Mouse (Mus musculus) MEL (cell line): Measurements from ENCODE around the gene Prss41. TPM values are rescaled to one million over a fixed set of nuclear protein-coding genes. Genes with fewer than 3 reads are reported as not detected.

ENCODE experiments used
- DNase-seq: peaks from one replicate; pipeline ENCODE4 v3.0.0; 2011; ENCODE audit warnings: low read depth, low spot score
- H3K27ac ChIP-seq: 2 replicates; pipeline ENCODE4 v1.5.1; 2012; ENCODE audit warnings: low read depth, mild to moderate bottlenecking, control low read depth, low read length, moderate library complexity; ENCODE audit not compliant: control insufficient read depth
- H3K27me3 ChIP-seq, 2 experiments: fragments of 150-350 bp in 1 of 2; sonication (generic) in 1 of 2; 2 replicates each; pipeline ENCODE4 v1.6.1; 2012; ENCODE audit warnings: low read length in 2 of 2, mild to moderate bottlenecking in 2 of 2, improper control_type of control experiment in 1 of 2, moderate library complexity in 1 of 2; ENCODE audit not compliant: insufficient read depth in 2 of 2, control insufficient read depth in 1 of 2
- H3K36me3 ChIP-seq, 2 experiments: 2 replicates each; pipeline ENCODE4 v1.6.1; 2012 to 2014; ENCODE audit warnings: low read length in 2 of 2, improper control_type of control experiment in 1 of 2, inconsistent platforms in 1 of 2, mild to moderate bottlenecking in 1 of 2; ENCODE audit not compliant: insufficient read depth in 2 of 2, control insufficient read depth in 1 of 2
- H3K4me1 ChIP-seq, 2 experiments: fragments of 150-350 bp in 1 of 2; sonication (generic) in 1 of 2; 2 replicates each; pipeline ENCODE4 v1.6.1; 2012; ENCODE audit warnings: low read length in 2 of 2, improper control_type of control experiment in 1 of 2, mild to moderate bottlenecking in 1 of 2; ENCODE audit not compliant: insufficient read depth in 2 of 2, control insufficient read depth in 1 of 2
- H3K4me3 ChIP-seq, 2 experiments: fragments of 150-350 bp in 1 of 2; sonication (generic) in 1 of 2; 2 replicates each; pipeline ENCODE4 v1.5.1; 2012; ENCODE audit warnings: low read depth in 2 of 2, low read length in 2 of 2, mild to moderate bottlenecking in 2 of 2, moderate library complexity in 2 of 2, control low read depth in 1 of 2, improper control_type of control experiment in 1 of 2; ENCODE audit not compliant: control insufficient read depth in 1 of 2, insufficient read depth in 1 of 2
- H3K79me2 ChIP-seq: 2 replicates; pipeline ENCODE4 v1.6.1; 2012; ENCODE audit warnings: mild to moderate bottlenecking, low read length, moderate library complexity; ENCODE audit not compliant: control insufficient read depth, poor library complexity, insufficient read depth
- H3K9ac ChIP-seq: 2 replicates; pipeline ENCODE4 v1.6.1; 2012; ENCODE audit warnings: low read depth, mild to moderate bottlenecking, control low read depth, low read length, moderate library complexity; ENCODE audit not compliant: control insufficient read depth, poor library complexity, severe bottlenecking
- H3K9me3 ChIP-seq: fragments of 150-350 bp; sonication (generic); replicated peaks from 2 replicates; pipeline ENCODE4 v1.6.1; 2012; ENCODE audit warnings: mild to moderate bottlenecking, low read length, improper control_type of control experiment, moderate library complexity; ENCODE audit not compliant: insufficient read depth
- BHLHE40 ChIP-seq: IDR thresholded peaks from 2 replicates; pipeline ENCODE4 v1.6.1; 2012; ENCODE audit warnings: low read depth, mild to moderate bottlenecking, inconsistent platforms, low read length, improper control_type of control experiment, borderline replicate concordance
- CHD1 ChIP-seq: IDR thresholded peaks from 2 replicates; pipeline ENCODE4 v1.6.1; 2012; ENCODE audit warnings: low read depth, mild to moderate bottlenecking, inconsistent platforms, low read length, improper control_type of control experiment
- CHD2 ChIP-seq: IDR thresholded peaks from 2 replicates; pipeline ENCODE4 v1.6.1; 2011; ENCODE audit warnings: low read length, improper control_type of control experiment
- CTCF ChIP-seq, 3 experiments: IDR thresholded peaks in 2 of 3; conservative IDR thresholded peaks in 1 of 3; 2 replicates each; pipeline ENCODE4 v1.5.1; 2011 to 2012; ENCODE audit warnings: low read length in 3 of 3, low read depth in 2 of 3, mild to moderate bottlenecking in 2 of 3, improper control_type of control experiment in 1 of 3, inconsistent platforms in 1 of 3, mixed read lengths in 1 of 3, moderate library complexity in 1 of 3; ENCODE audit not compliant: control insufficient read depth in 1 of 3, insufficient read depth in 1 of 3, poor library complexity in 1 of 3, severe bottlenecking in 1 of 3
- E2F4 ChIP-seq: IDR thresholded peaks from 2 replicates; pipeline ENCODE4 v1.6.1; 2011; ENCODE audit warnings: low read depth, low read length, improper control_type of control experiment, borderline replicate concordance
- ELF1 ChIP-seq: IDR thresholded peaks from 2 replicates; pipeline ENCODE4 v1.6.1; 2014; ENCODE audit warnings: low read depth, mild to moderate bottlenecking, inconsistent platforms, low read length, improper control_type of control experiment, moderate library complexity
- EP300 ChIP-seq, 2 experiments: IDR thresholded peaks; 2 replicates each; pipeline ENCODE4 v1.6.1; 2011; ENCODE audit warnings: improper control_type of control experiment in 2 of 2, low read length in 2 of 2, low read depth in 1 of 2, mild to moderate bottlenecking in 1 of 2
- ETS1 ChIP-seq: IDR thresholded peaks from 2 replicates; pipeline ENCODE4 v1.6.1; 2012; ENCODE audit warnings: low read depth, mild to moderate bottlenecking, inconsistent platforms, low read length, improper control_type of control experiment, moderate library complexity
- GABPA ChIP-seq: IDR thresholded peaks from 2 replicates; pipeline ENCODE4 v1.6.1; 2012; ENCODE audit warnings: low read depth, mild to moderate bottlenecking, inconsistent platforms, low read length, improper control_type of control experiment, moderate library complexity
- GATA1 ChIP-seq: IDR thresholded peaks from 2 replicates; pipeline ENCODE4 v1.6.1; 2011; ENCODE audit warnings: low read depth, low read length, improper control_type of control experiment
- HCFC1 ChIP-seq: IDR thresholded peaks from 2 replicates; pipeline ENCODE4 v1.6.1; 2012; ENCODE audit warnings: low read depth, mild to moderate bottlenecking, inconsistent platforms, low read length, improper control_type of control experiment, moderate library complexity
- JUND ChIP-seq: IDR thresholded peaks from 2 replicates; pipeline ENCODE4 v1.6.1; 2011; ENCODE audit warnings: low read depth, mild to moderate bottlenecking, improper control_type of control experiment, low read length
- KAT2A ChIP-seq: conservative IDR thresholded peaks from 2 replicates; pipeline ENCODE4 v1.6.1; 2012; ENCODE audit warnings: low read depth, low read length, improper control_type of control experiment, inconsistent platforms
- MAFK ChIP-seq: IDR thresholded peaks from 2 replicates; pipeline ENCODE4 v1.6.1; 2011; ENCODE audit warnings: low read depth, mild to moderate bottlenecking, low read length, improper control_type of control experiment, borderline replicate concordance
- MAX ChIP-seq: IDR thresholded peaks from 2 replicates; pipeline ENCODE4 v1.6.1; 2011; ENCODE audit warnings: low read length, improper control_type of control experiment
- MAZ ChIP-seq: IDR thresholded peaks from 2 replicates; pipeline ENCODE4 v1.6.1; 2012; ENCODE audit warnings: low read depth, mild to moderate bottlenecking, inconsistent platforms, low read length, improper control_type of control experiment
- MXI1 ChIP-seq: IDR thresholded peaks from 2 replicates; pipeline ENCODE4 v1.6.1; 2011; ENCODE audit warnings: mild to moderate bottlenecking, low read depth, low read length, improper control_type of control experiment
- MYC ChIP-seq: IDR thresholded peaks from 2 replicates; pipeline ENCODE4 v1.6.1; 2011; ENCODE audit warnings: low read depth, mild to moderate bottlenecking, low read length, improper control_type of control experiment, moderate library complexity
- NELFE ChIP-seq: IDR thresholded peaks from 2 replicates; pipeline ENCODE4 v1.6.1; 2011; ENCODE audit warnings: low read depth, low read length, improper control_type of control experiment
- NRF1 ChIP-seq: IDR thresholded peaks from 2 replicates; pipeline ENCODE4 v1.6.1; 2014; ENCODE audit warnings: low read depth, mild to moderate bottlenecking, inconsistent platforms, low read length, improper control_type of control experiment, moderate library complexity; ENCODE audit not compliant: poor library complexity, insufficient read depth, severe bottlenecking
- POLR2A ChIP-seq, 2 experiments: IDR thresholded peaks; 2 replicates each; pipeline ENCODE4 v1.6.1; 2011 to 2012; ENCODE audit warnings: low read length in 2 of 2, mild to moderate bottlenecking in 2 of 2, control low read depth in 1 of 2, improper control_type of control experiment in 1 of 2, low read depth in 1 of 2, moderate library complexity in 1 of 2; ENCODE audit not compliant: control insufficient read depth in 1 of 2, insufficient read depth in 1 of 2, poor library complexity in 1 of 2
- POLR2AphosphoS2 ChIP-seq: IDR thresholded peaks from 2 replicates; pipeline ENCODE4 v1.6.1; 2011; ENCODE audit warnings: low read length, improper control_type of control experiment
- POLR2AphosphoS5 ChIP-seq: IDR thresholded peaks from 2 replicates; pipeline ENCODE4 v1.6.1; 2012; ENCODE audit warnings: low read depth, borderline replicate concordance, mild to moderate bottlenecking, inconsistent platforms, low read length, moderate library complexity, mixed read lengths
- RAD21 ChIP-seq: IDR thresholded peaks from 2 replicates; pipeline ENCODE4 v1.6.1; 2011; ENCODE audit warnings: mild to moderate bottlenecking, low read depth, low read length, improper control_type of control experiment
- RCOR1 ChIP-seq: IDR thresholded peaks from 2 replicates; pipeline ENCODE4 v1.6.1; 2012; ENCODE audit warnings: low read depth, mild to moderate bottlenecking, inconsistent platforms, low read length, improper control_type of control experiment
- SIN3A ChIP-seq: IDR thresholded peaks from 2 replicates; pipeline ENCODE4 v1.6.1; 2012; ENCODE audit warnings: low read length, improper control_type of control experiment, inconsistent platforms
- SMC3 ChIP-seq: IDR thresholded peaks from 2 replicates; pipeline ENCODE4 v1.6.1; 2011; ENCODE audit warnings: low read depth, low read length, improper control_type of control experiment
- TAL1 ChIP-seq: IDR thresholded peaks from 2 replicates; pipeline ENCODE4 v1.6.1; 2012; ENCODE audit warnings: mild to moderate bottlenecking, inconsistent platforms, low read length, moderate library complexity, mixed read lengths
- TBP ChIP-seq: IDR thresholded peaks from 2 replicates; pipeline ENCODE4 v1.8.0; 2011; ENCODE audit warnings: low read depth, low read length, improper control_type of control experiment
- TCF12 ChIP-seq: IDR thresholded peaks from 2 replicates; pipeline ENCODE4 v1.6.1; 2014; ENCODE audit warnings: low read depth, mild to moderate bottlenecking, inconsistent platforms, low read length, improper control_type of control experiment, moderate library complexity
- UBTF ChIP-seq: IDR thresholded peaks from 2 replicates; pipeline ENCODE4 v1.6.1; 2012; ENCODE audit warnings: low read depth, mild to moderate bottlenecking, inconsistent platforms, low read length, improper control_type of control experiment, moderate library complexity, borderline replicate concordance; ENCODE audit not compliant: insufficient read depth
- USF1 ChIP-seq: IDR thresholded peaks from 2 replicates; pipeline ENCODE4 v1.6.1; 2014; ENCODE audit warnings: low read depth, mild to moderate bottlenecking, inconsistent platforms, low read length, improper control_type of control experiment, moderate library complexity
- USF2 ChIP-seq, 2 experiments: IDR thresholded peaks; 2 replicates each; pipeline ENCODE4 v1.6.1; 2011 to 2012; ENCODE audit warnings: improper control_type of control experiment in 2 of 2, low read length in 2 of 2, borderline replicate concordance in 1 of 2, inconsistent platforms in 1 of 2, low read depth in 1 of 2, mild to moderate bottlenecking in 1 of 2; ENCODE audit not compliant: insufficient read depth in 1 of 2
- ZMIZ1 ChIP-seq: IDR thresholded peaks from 2 replicates; pipeline ENCODE4 v1.6.1; 2012; ENCODE audit warnings: low read depth, mild to moderate bottlenecking, inconsistent platforms, low read length, improper control_type of control experiment, moderate library complexity
- ZNF384 ChIP-seq: IDR thresholded peaks from 2 replicates; pipeline ENCODE4 v1.6.1; 2012; ENCODE audit warnings: low read depth, mild to moderate bottlenecking, inconsistent platforms, low read length, improper control_type of control experiment
- polyA plus RNA-seq, 2 experiments: library from polyadenylated mRNA; stranded (reverse) in 1 of 2; unstranded in 1 of 2; fragments of >175 nt in 1 of 2; fragments of >200 nt in 1 of 2; gene quantifications; 2 replicates each; pipeline versions ENCODE4 v1.2.1 to v1.2.4; 2012; ENCODE audit warnings: low replicate concordance in 2 of 2, low read depth in 1 of 2; ENCODE audit not compliant: insufficient read length in 2 of 2, insufficient read depth in 1 of 2, missing spikeins in 1 of 2
- total RNA-seq: library from RNA; depleted of rRNA; stranded (reverse); fragments of 300-350 nt; gene quantifications from 2 replicates; pipeline ENCODE4 v1.2.3, GENCODE M21; 2012

Prss41 gene
- total and polyA plus RNA-seq, 3 experiments, result 3.4 to 12.8 TPM; not detected in 1

DNA sequence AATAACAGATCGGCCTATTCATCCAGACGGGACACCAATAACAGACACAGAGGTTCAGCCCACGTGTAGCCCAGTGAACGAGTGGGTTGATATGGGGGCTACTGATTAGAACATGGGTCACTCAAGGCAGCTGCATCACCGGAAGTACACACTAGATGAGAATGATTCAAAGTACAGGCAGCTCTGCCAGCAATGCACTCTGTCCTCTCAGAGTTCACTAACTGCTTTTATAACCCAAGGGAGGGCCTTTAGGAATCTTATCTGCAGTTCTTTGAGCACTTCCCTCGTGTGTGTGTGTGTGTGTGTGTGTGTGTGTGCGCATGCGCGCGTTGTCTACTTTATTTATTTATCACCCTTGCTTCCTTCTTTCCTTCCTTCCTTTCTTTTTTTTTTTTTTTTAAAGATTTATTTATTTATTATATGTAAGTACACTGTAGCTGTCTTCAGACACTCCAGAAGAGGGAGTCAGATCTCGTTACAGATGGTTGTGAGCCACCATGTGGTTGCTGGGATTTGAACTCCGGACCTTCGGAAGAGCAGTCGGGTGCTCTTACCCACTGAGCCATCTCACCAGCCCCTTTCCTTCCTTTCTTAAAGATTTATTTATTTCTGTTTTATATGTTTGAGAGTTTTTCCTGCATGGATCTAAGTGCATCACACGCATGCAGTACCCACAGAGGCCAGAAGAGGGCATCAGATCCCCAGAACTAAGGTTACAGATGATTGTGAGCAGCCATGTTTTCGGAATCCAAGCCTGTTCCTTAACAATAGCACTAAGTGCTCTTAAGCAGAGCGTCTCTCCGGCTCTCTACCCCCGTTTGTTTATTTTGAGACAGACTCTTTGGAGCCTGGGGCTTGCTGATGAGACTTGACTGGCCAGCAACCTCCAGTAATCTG lies 7.1 kb upstream of the Prss41 start:
- Histone ChIP-seq H3K9me3 (no peaks in the 10 kb centered on the region), H3K9ac (peak overlapping the region; percentile 48), H3K36me3 (peaks cover 0 to 2% of the 10 kb centered on the region in 2 experiments; a peak in 2 of 4 replicates), H3K27me3 (no peaks in the 10 kb centered on the region), H3K4me3 (peak overlapping the region; percentile 31 to 33; a peak in 3 of 4 replicates), H3K4me1 (peaks cover 2 to 4% of the 10 kb centered on the region in 2 experiments), H3K27ac (peak overlapping the region; percentile 64), H3K79me2 (no peaks in the 10 kb centered on the region)
- DNase-seq, result peak; percentile 86
- TF ChIP-seq MAZ (no peak), MYC (peak; percentile 81; the same call in 1 of the 2 replicates), JUND (no peak), NELFE (peak; percentile 62), GABPA (no peak), MAFK (no peak), CHD1 (no peak), TAL1 (no peak), RCOR1 (no peak), POLR2A (IDR thresholded peaks at IDR 0.05; ENCODE audit: control insufficient read depth in 1 of 2, insufficient read depth in 1 of 2, low read depth in 1 of 2, low read length in 2 of 2, poor library complexity in 1 of 2) (peak in 1 of 2 experiments; percentile 74; a peak in 2 of 4 replicates), SMC3 (peak; percentile 56), BHLHE40 (peak; percentile 26; the same call in 1 of the 2 replicates), TBP (peak; percentile 87), POLR2AphosphoS5 (no peak), UBTF (no peak), TCF12 (no peak), MXI1 (peak; percentile 60; the same call in 1 of the 2 replicates), RAD21 (peak; percentile 39), CHD2 (no peak), EP300 (IDR thresholded peaks at IDR 0.05; ENCODE audit: low read depth in 1 of 2, low read length in 2 of 2) (peak in 1 of 2 experiments; percentile 45; a peak in 2 of 4 replicates), SIN3A (peak; percentile 26; the same call in 1 of the 2 replicates), CTCF (IDR thresholded peaks at IDR 0.05 in 2 of 3, conservative IDR thresholded peaks at IDR 0.05 in 1 of 3; ENCODE audit: control insufficient read depth in 1 of 3, insufficient read depth in 1 of 3, low read depth in 2 of 3, low read length in 3 of 3, poor library complexity in 1 of 3, severe bottlenecking in 1 of 3) (peak; percentile 65 to 84 (median 65)), USF1 (no peak), ZMIZ1 (no peak), NRF1 (peak; percentile 71), KAT2A (no peak; the same call in 1 of the 2 replicates), E2F4 (no peak), ZNF384 (0 out of 2 replicates have a peak, but pooled peaks have one; percentile 16), POLR2AphosphoS2 (peak; percentile 37; the same call in 1 of the 2 replicates), USF2 (IDR thresholded peaks at IDR 0.05; ENCODE audit: borderline replicate concordance in 1 of 2, insufficient read depth in 1 of 2, low read depth in 1 of 2, low read length in 2 of 2) (no peak), ELF1 (peak; percentile 51; the same call in 1 of the 2 replicates), MAX (peak; percentile 42; the same call in 1 of the 2 replicates), HCFC1 (peak; percentile 60), ETS1 (peak; percentile 52), GATA1 (peak; percentile 73; the same call in 1 of the 2 replicates)
